Mouse (Mus musculus) MEL (cell line): ENCODE data around the gene Kcna2. TPM values are rescaled to one million over a fixed set of nuclear protein-coding genes. Genes with fewer than 3 reads are reported as not detected.

Experiments used
- DNase-seq: peaks from one replicate; pipeline ENCODE4 v3.0.0; 2011; ENCODE audit warnings: low read depth, low spot score
- H3K27ac ChIP-seq: 2 replicates; pipeline ENCODE4 v1.5.1; 2012; ENCODE audit warnings: low read depth, mild to moderate bottlenecking, control low read depth, low read length, moderate library complexity; ENCODE audit not compliant: control insufficient read depth
- H3K27me3 ChIP-seq, 2 experiments: fragments of 150-350 bp in 1 of 2; sonication (generic) in 1 of 2; 2 replicates each; pipeline ENCODE4 v1.6.1; 2012; ENCODE audit warnings: low read length in 2 of 2, mild to moderate bottlenecking in 2 of 2, improper control_type of control experiment in 1 of 2, moderate library complexity in 1 of 2; ENCODE audit not compliant: insufficient read depth in 2 of 2, control insufficient read depth in 1 of 2
- H3K36me3 ChIP-seq, 2 experiments: 2 replicates each; pipeline ENCODE4 v1.6.1; 2012 to 2014; ENCODE audit warnings: low read length in 2 of 2, improper control_type of control experiment in 1 of 2, inconsistent platforms in 1 of 2, mild to moderate bottlenecking in 1 of 2; ENCODE audit not compliant: insufficient read depth in 2 of 2, control insufficient read depth in 1 of 2
- H3K4me1 ChIP-seq, 2 experiments: fragments of 150-350 bp in 1 of 2; sonication (generic) in 1 of 2; 2 replicates each; pipeline ENCODE4 v1.6.1; 2012; ENCODE audit warnings: low read length in 2 of 2, improper control_type of control experiment in 1 of 2, mild to moderate bottlenecking in 1 of 2; ENCODE audit not compliant: insufficient read depth in 2 of 2, control insufficient read depth in 1 of 2
- H3K4me3 ChIP-seq, 2 experiments: fragments of 150-350 bp in 1 of 2; sonication (generic) in 1 of 2; 2 replicates each; pipeline ENCODE4 v1.5.1; 2012; ENCODE audit warnings: low read depth in 2 of 2, low read length in 2 of 2, mild to moderate bottlenecking in 2 of 2, moderate library complexity in 2 of 2, control low read depth in 1 of 2, improper control_type of control experiment in 1 of 2; ENCODE audit not compliant: control insufficient read depth in 1 of 2, insufficient read depth in 1 of 2
- H3K79me2 ChIP-seq: 2 replicates; pipeline ENCODE4 v1.6.1; 2012; ENCODE audit warnings: mild to moderate bottlenecking, low read length, moderate library complexity; ENCODE audit not compliant: control insufficient read depth, poor library complexity, insufficient read depth
- H3K9ac ChIP-seq: 2 replicates; pipeline ENCODE4 v1.6.1; 2012; ENCODE audit warnings: low read depth, mild to moderate bottlenecking, control low read depth, low read length, moderate library complexity; ENCODE audit not compliant: control insufficient read depth, poor library complexity, severe bottlenecking
- H3K9me3 ChIP-seq: fragments of 150-350 bp; sonication (generic); replicated peaks from 2 replicates; pipeline ENCODE4 v1.6.1; 2012; ENCODE audit warnings: mild to moderate bottlenecking, low read length, improper control_type of control experiment, moderate library complexity; ENCODE audit not compliant: insufficient read depth
- CHD1 ChIP-seq: IDR thresholded peaks from 2 replicates; pipeline ENCODE4 v1.6.1; 2012; ENCODE audit warnings: low read depth, mild to moderate bottlenecking, inconsistent platforms, low read length, improper control_type of control experiment
- CHD2 ChIP-seq: IDR thresholded peaks from 2 replicates; pipeline ENCODE4 v1.6.1; 2011; ENCODE audit warnings: low read length, improper control_type of control experiment
- CTCF ChIP-seq, 3 experiments: IDR thresholded peaks in 2 of 3; conservative IDR thresholded peaks in 1 of 3; 2 replicates each; pipeline ENCODE4 v1.5.1; 2011 to 2012; ENCODE audit warnings: low read length in 3 of 3, low read depth in 2 of 3, mild to moderate bottlenecking in 2 of 3, improper control_type of control experiment in 1 of 3, inconsistent platforms in 1 of 3, mixed read lengths in 1 of 3, moderate library complexity in 1 of 3; ENCODE audit not compliant: control insufficient read depth in 1 of 3, insufficient read depth in 1 of 3, poor library complexity in 1 of 3, severe bottlenecking in 1 of 3
- E2F4 ChIP-seq: IDR thresholded peaks from 2 replicates; pipeline ENCODE4 v1.6.1; 2011; ENCODE audit warnings: low read depth, low read length, improper control_type of control experiment, borderline replicate concordance
- EP300 ChIP-seq, 2 experiments: IDR thresholded peaks; 2 replicates each; pipeline ENCODE4 v1.6.1; 2011; ENCODE audit warnings: improper control_type of control experiment in 2 of 2, low read length in 2 of 2, low read depth in 1 of 2, mild to moderate bottlenecking in 1 of 2
- ETS1 ChIP-seq: IDR thresholded peaks from 2 replicates; pipeline ENCODE4 v1.6.1; 2012; ENCODE audit warnings: low read depth, mild to moderate bottlenecking, inconsistent platforms, low read length, improper control_type of control experiment, moderate library complexity
- GATA1 ChIP-seq: IDR thresholded peaks from 2 replicates; pipeline ENCODE4 v1.6.1; 2011; ENCODE audit warnings: low read depth, low read length, improper control_type of control experiment
- JUND ChIP-seq: IDR thresholded peaks from 2 replicates; pipeline ENCODE4 v1.6.1; 2011; ENCODE audit warnings: low read depth, mild to moderate bottlenecking, improper control_type of control experiment, low read length
- MAFK ChIP-seq: IDR thresholded peaks from 2 replicates; pipeline ENCODE4 v1.6.1; 2011; ENCODE audit warnings: low read depth, mild to moderate bottlenecking, low read length, improper control_type of control experiment, borderline replicate concordance
- MAZ ChIP-seq: IDR thresholded peaks from 2 replicates; pipeline ENCODE4 v1.6.1; 2012; ENCODE audit warnings: low read depth, mild to moderate bottlenecking, inconsistent platforms, low read length, improper control_type of control experiment
- MXI1 ChIP-seq: IDR thresholded peaks from 2 replicates; pipeline ENCODE4 v1.6.1; 2011; ENCODE audit warnings: mild to moderate bottlenecking, low read depth, low read length, improper control_type of control experiment
- MYB ChIP-seq: IDR thresholded peaks from 2 replicates; pipeline ENCODE4 v1.6.1; 2011; ENCODE audit warnings: mild to moderate bottlenecking, low read depth, low read length, improper control_type of control experiment
- MYC ChIP-seq: IDR thresholded peaks from 2 replicates; pipeline ENCODE4 v1.6.1; 2011; ENCODE audit warnings: low read depth, mild to moderate bottlenecking, low read length, improper control_type of control experiment, moderate library complexity
- POLR2A ChIP-seq, 2 experiments: IDR thresholded peaks; 2 replicates each; pipeline ENCODE4 v1.6.1; 2011 to 2012; ENCODE audit warnings: low read length in 2 of 2, mild to moderate bottlenecking in 2 of 2, control low read depth in 1 of 2, improper control_type of control experiment in 1 of 2, low read depth in 1 of 2, moderate library complexity in 1 of 2; ENCODE audit not compliant: control insufficient read depth in 1 of 2, insufficient read depth in 1 of 2, poor library complexity in 1 of 2
- POLR2AphosphoS5 ChIP-seq: IDR thresholded peaks from 2 replicates; pipeline ENCODE4 v1.6.1; 2012; ENCODE audit warnings: low read depth, borderline replicate concordance, mild to moderate bottlenecking, inconsistent platforms, low read length, moderate library complexity, mixed read lengths
- RAD21 ChIP-seq: IDR thresholded peaks from 2 replicates; pipeline ENCODE4 v1.6.1; 2011; ENCODE audit warnings: mild to moderate bottlenecking, low read depth, low read length, improper control_type of control experiment
- RCOR1 ChIP-seq: IDR thresholded peaks from 2 replicates; pipeline ENCODE4 v1.6.1; 2012; ENCODE audit warnings: low read depth, mild to moderate bottlenecking, inconsistent platforms, low read length, improper control_type of control experiment
- SIN3A ChIP-seq: IDR thresholded peaks from 2 replicates; pipeline ENCODE4 v1.6.1; 2012; ENCODE audit warnings: low read length, improper control_type of control experiment, inconsistent platforms
- SMC3 ChIP-seq: IDR thresholded peaks from 2 replicates; pipeline ENCODE4 v1.6.1; 2011; ENCODE audit warnings: low read depth, low read length, improper control_type of control experiment
- TAL1 ChIP-seq: IDR thresholded peaks from 2 replicates; pipeline ENCODE4 v1.6.1; 2012; ENCODE audit warnings: mild to moderate bottlenecking, inconsistent platforms, low read length, moderate library complexity, mixed read lengths
- TCF12 ChIP-seq: IDR thresholded peaks from 2 replicates; pipeline ENCODE4 v1.6.1; 2014; ENCODE audit warnings: low read depth, mild to moderate bottlenecking, inconsistent platforms, low read length, improper control_type of control experiment, moderate library complexity
- USF2 ChIP-seq, 2 experiments: IDR thresholded peaks; 2 replicates each; pipeline ENCODE4 v1.6.1; 2011 to 2012; ENCODE audit warnings: improper control_type of control experiment in 2 of 2, low read length in 2 of 2, borderline replicate concordance in 1 of 2, inconsistent platforms in 1 of 2, low read depth in 1 of 2, mild to moderate bottlenecking in 1 of 2; ENCODE audit not compliant: insufficient read depth in 1 of 2
- ZC3H11A ChIP-seq: IDR thresholded peaks from 2 replicates; pipeline ENCODE4 v1.6.1; 2012; ENCODE audit warnings: low read depth, mild to moderate bottlenecking, inconsistent platforms, low read length, improper control_type of control experiment
- ZKSCAN1 ChIP-seq: IDR thresholded peaks from 2 replicates; pipeline ENCODE4 v1.6.1; 2012; ENCODE audit warnings: low read depth, mild to moderate bottlenecking, inconsistent platforms, low read length, improper control_type of control experiment, moderate library complexity
- ZMIZ1 ChIP-seq: IDR thresholded peaks from 2 replicates; pipeline ENCODE4 v1.6.1; 2012; ENCODE audit warnings: low read depth, mild to moderate bottlenecking, inconsistent platforms, low read length, improper control_type of control experiment, moderate library complexity
- ZNF384 ChIP-seq: IDR thresholded peaks from 2 replicates; pipeline ENCODE4 v1.6.1; 2012; ENCODE audit warnings: low read depth, mild to moderate bottlenecking, inconsistent platforms, low read length, improper control_type of control experiment
- polyA plus RNA-seq, 2 experiments: library from polyadenylated mRNA; stranded (reverse) in 1 of 2; unstranded in 1 of 2; fragments of >175 nt in 1 of 2; fragments of >200 nt in 1 of 2; gene quantifications; 2 replicates each; pipeline versions ENCODE4 v1.2.1 to v1.2.4; 2012; ENCODE audit warnings: low replicate concordance in 2 of 2, low read depth in 1 of 2; ENCODE audit not compliant: insufficient read length in 2 of 2, insufficient read depth in 1 of 2, missing spikeins in 1 of 2
- total RNA-seq: library from RNA; depleted of rRNA; stranded (reverse); fragments of 300-350 nt; gene quantifications from 2 replicates; pipeline ENCODE4 v1.2.3, GENCODE M21; 2012

Kcna2 gene
- total and polyA plus RNA-seq, 3 experiments: under 0.01 TPM; not detected in 2

DNA sequence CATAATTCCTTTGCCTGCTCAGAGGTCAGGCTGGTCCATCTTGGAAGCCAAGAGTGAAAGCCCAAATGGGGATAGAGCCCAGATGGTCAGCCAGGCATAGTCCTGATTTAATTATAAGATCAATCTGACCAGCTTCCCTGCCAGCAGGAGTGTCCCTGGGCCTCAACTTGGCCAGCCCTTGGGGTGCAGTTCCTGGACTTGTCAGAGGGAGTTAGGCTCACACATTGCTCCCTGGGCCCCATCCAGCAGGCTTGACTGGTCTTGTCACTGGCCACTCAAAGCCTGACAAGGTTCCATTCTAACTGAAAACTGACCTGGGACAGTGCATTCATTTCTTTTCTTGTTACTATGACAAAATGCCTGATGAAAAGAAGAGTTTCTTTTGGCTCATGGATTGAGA lies 21.4 kb downstream of the Kcna2 start:
- no peak for TF ChIP-seq SMC3
- no peak for TF ChIP-seq MYB
- no peak for TF ChIP-seq SIN3A
- TF ChIP-seq ZMIZ1: no peak
- no peak for TF ChIP-seq MAZ
- TF ChIP-seq CTCF (IDR thresholded peaks at IDR 0.05 in 2 of 3, conservative IDR thresholded peaks at IDR 0.05 in 1 of 3; ENCODE audit: control insufficient read depth in 1 of 3, insufficient read depth in 1 of 3, low read depth in 2 of 3, low read length in 3 of 3, poor library complexity in 1 of 3, severe bottlenecking in 1 of 3): no peak
- no peak for TF ChIP-seq E2F4
- TF ChIP-seq GATA1: no peak
- TF ChIP-seq CHD2: no peak
- no peak for TF ChIP-seq ZKSCAN1
- TF ChIP-seq POLR2AphosphoS5: no peak
- TF ChIP-seq USF2 (IDR thresholded peaks at IDR 0.05; ENCODE audit: borderline replicate concordance in 1 of 2, insufficient read depth in 1 of 2, low read depth in 1 of 2, low read length in 2 of 2): no peak
- no peak for TF ChIP-seq MAFK
- no peak for TF ChIP-seq TAL1
- TF ChIP-seq EP300 (IDR thresholded peaks at IDR 0.05; ENCODE audit: low read depth in 1 of 2, low read length in 2 of 2): no peak
- no peak for TF ChIP-seq MXI1
- no peak for TF ChIP-seq RAD21
- TF ChIP-seq, all 39 proteins: peak for 0
- Histone ChIP-seq H3K4me3 (no peak overlapping the region), H3K36me3 (no peaks in the 10 kb centered on the region), H3K4me1 (no peaks in the 10 kb centered on the region), H3K27ac (no peak overlapping the region), H3K9me3 (no peaks in the 10 kb centered on the region), H3K27me3 (no peaks in the 10 kb centered on the region), H3K79me2 (no peaks in the 10 kb centered on the region), H3K9ac (no peak overlapping the region)
- no peak for DNase-seq

DNA sequence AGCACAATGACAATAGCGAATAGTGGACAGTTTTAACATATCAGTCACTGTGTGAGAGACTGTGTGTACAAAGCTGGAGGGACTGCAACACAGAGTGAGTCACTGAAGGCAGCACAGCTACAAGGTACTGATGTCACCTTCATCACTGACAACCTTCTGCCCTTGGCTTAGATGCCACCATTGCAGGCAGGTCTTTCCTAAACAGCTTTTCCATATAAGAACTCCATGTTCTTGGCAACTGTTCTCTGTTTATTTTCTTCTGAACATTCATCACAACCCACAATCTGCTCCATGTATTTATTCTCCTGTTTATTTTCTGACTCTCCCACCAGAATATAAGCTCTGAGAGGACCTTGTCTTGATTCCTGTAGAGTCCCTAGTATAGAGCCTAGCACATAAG lies 26.7 kb downstream of the Kcna2 start:
- Histone ChIP-seq H3K79me2 (no peaks in the 10 kb centered on the region), H3K27ac (no peak overlapping the region), H3K4me1 (no peaks in the 10 kb centered on the region), H3K36me3 (no peaks in the 10 kb centered on the region), H3K9me3 (no peaks in the 10 kb centered on the region), H3K4me3 (no peak overlapping the region), H3K9ac (no peak overlapping the region), H3K27me3 (no peaks in the 10 kb centered on the region; a peak in 1 of 4 replicates)
- no peak for DNase-seq
- TF ChIP-seq TCF12: no peak
- TF ChIP-seq CHD1: no peak
- TF ChIP-seq MYB: no peak
- no peak for TF ChIP-seq ZNF384
- no peak for TF ChIP-seq JUND
- no peak for TF ChIP-seq ZC3H11A
- TF ChIP-seq POLR2A (IDR thresholded peaks at IDR 0.05; ENCODE audit: control insufficient read depth in 1 of 2, insufficient read depth in 1 of 2, low read depth in 1 of 2, low read length in 2 of 2, poor library complexity in 1 of 2): no peak
- no peak for TF ChIP-seq RCOR1
- TF ChIP-seq MYC: no peak
- TF ChIP-seq ETS1: no peak
- TF ChIP-seq, all 39 proteins: peak for 0
